Mouse (Mus musculus): ENCODE data around the gene Ppat. TPM values are rescaled to one million over a fixed set of nuclear protein-coding genes. Genes with fewer than 3 reads are reported as not detected.

The Ppat gene
- polyA plus RNA-seq, 1 experiment from 2014 or later, result 23.7 TPM

DNA sequence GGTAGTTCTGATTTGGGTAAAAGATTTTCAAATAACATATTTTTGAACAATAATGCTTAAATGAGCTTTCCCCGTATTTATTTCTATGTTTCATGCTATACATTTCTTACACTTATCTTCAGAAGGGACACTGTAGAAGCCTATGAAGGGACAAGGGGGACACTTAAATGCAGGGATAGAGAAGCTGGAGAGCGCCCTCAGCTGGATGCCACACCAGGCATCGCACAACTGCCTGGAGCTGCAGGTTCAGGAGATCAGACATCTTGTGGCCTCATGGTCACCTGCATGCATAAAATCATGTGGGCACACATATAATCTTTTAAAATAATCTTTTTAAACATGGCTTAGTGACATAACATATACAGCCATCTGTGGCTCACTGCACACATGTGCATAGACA lies 13.3 kb upstream of the Ppat start:
- H3K4me2 ChIP-seq (replicated peaks), result no peak overlapping the region
- no peak overlapping the region for H3K27ac ChIP-seq (replicated peaks)
- no peak overlapping the region for H3K4me3 ChIP-seq
- H3K36me3 ChIP-seq, result peaks cover 82% of the 10 kb centered on the region
- H3K4me1 ChIP-seq, result no peaks in the 10 kb centered on the region
- no peaks in the 10 kb centered on the region for H3K27me3 ChIP-seq
- no peak overlapping the region for H3K9ac ChIP-seq (replicated peaks)
- no peak for ATAC-seq (ENCODE audit: low FRiP score, low read depth)
- no peaks in the 10 kb centered on the region for H3K9me3 ChIP-seq
- WGBS, result 90% methylated on average over 3 of the region's 3 CpGs

DNA sequence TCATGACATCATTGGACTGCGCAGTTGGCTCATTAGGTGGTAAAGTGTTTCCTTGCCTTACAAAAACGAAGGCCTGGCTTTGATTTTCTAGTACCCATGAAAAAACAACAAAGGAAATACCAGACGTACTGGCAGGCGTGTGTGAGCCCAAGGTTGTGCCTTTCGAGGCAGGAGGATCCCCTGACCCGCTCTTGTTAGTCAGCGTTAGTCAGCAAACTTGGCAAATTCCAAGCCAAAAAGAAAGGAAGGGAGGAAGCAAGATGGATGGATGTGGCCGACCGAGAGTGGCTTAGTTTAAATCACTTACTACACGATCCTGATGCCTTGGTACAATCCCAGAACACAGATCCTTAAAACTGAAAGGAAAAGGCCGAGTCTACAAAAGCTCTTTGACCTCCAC lies 11.2 kb upstream of the Ppat start:
- ATAC-seq (ENCODE audit: low FRiP score, low read depth), result no peak
- H3K9ac ChIP-seq (replicated peaks), result no peak overlapping the region
- no peak overlapping the region for H3K4me3 ChIP-seq
- no peaks in the 10 kb centered on the region for H3K9me3 ChIP-seq
- no peak overlapping the region for H3K27ac ChIP-seq (replicated peaks)
- H3K27me3 ChIP-seq, result no peaks in the 10 kb centered on the region
- H3K4me2 ChIP-seq (replicated peaks), result no peak overlapping the region
- WGBS, result 84% methylated on average over 11 of the region's 11 CpGs
- peaks cover 82% of the 10 kb centered on the region for H3K36me3 ChIP-seq
- no peaks in the 10 kb centered on the region for H3K4me1 ChIP-seq

DNA sequence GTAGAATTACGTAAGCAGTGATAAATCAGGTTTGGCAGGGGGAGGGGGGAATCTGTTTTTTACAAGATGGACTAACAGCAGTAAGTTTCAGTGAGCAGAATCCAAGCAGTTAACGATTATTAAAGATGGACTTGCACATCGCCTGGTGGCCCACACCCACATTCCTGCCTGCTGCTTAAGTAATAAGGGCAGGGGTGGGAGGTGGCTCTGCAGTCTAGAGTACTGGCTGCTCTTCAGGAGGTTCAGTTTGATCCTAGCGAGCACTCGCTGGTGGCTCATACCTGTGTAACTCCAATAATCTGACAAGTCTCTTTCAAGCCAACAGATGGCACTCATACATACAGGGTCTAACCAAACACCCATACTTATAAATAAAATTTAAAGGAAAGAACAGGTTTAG lies 8.2 kb upstream of the Ppat start:
- no peaks in the 10 kb centered on the region for H3K9me3 ChIP-seq
- H3K27ac ChIP-seq (replicated peaks), result no peak overlapping the region
- H3K4me3 ChIP-seq, result no peak overlapping the region
- H3K27me3 ChIP-seq, result no peaks in the 10 kb centered on the region
- H3K4me2 ChIP-seq (replicated peaks), result no peak overlapping the region
- WGBS, result 87% methylated on average over 5 of the region's 5 CpGs
- no peak for ATAC-seq (ENCODE audit: low FRiP score, low read depth)
- H3K9ac ChIP-seq (replicated peaks), result no peak overlapping the region
- no peaks in the 10 kb centered on the region for H3K4me1 ChIP-seq
- peaks cover 83% of the 10 kb centered on the region for H3K36me3 ChIP-seq

DNA sequence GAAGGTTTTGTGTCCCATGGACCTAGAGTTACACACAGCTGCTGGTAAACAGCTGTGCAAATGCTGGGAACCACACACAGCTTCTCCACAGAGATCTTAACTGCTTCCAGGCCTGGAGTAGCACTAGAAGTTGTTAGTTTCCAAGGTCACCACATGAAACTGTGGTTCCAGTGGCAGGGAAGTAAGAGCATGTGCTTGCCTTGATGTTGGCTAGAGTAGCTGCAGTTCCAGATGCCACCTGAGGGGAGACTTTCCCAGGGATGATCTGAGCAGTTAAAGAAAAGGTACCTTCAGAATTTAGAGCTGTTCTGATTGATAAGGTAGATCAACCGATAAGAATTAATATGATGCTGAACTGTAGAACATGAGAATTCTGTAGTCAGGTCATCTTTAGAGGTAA lies 6.6 kb upstream of the Ppat start:
- no peak overlapping the region for H3K4me3 ChIP-seq
- H3K9me3 ChIP-seq, result no peaks in the 10 kb centered on the region
- peaks cover 4% of the 10 kb centered on the region; the same call in 1 of the 2 replicates for H3K4me1 ChIP-seq
- no peak overlapping the region for H3K9ac ChIP-seq (replicated peaks)
- H3K36me3 ChIP-seq, result peaks cover 71% of the 10 kb centered on the region
- WGBS, result 93% methylated on average over 1 of the region's 1 CpGs
- ATAC-seq (ENCODE audit: low FRiP score, low read depth), result no peak
- H3K27ac ChIP-seq (replicated peaks), result no peak overlapping the region
- no peaks in the 10 kb centered on the region for H3K27me3 ChIP-seq
- no peak overlapping the region for H3K4me2 ChIP-seq (replicated peaks)

DNA sequence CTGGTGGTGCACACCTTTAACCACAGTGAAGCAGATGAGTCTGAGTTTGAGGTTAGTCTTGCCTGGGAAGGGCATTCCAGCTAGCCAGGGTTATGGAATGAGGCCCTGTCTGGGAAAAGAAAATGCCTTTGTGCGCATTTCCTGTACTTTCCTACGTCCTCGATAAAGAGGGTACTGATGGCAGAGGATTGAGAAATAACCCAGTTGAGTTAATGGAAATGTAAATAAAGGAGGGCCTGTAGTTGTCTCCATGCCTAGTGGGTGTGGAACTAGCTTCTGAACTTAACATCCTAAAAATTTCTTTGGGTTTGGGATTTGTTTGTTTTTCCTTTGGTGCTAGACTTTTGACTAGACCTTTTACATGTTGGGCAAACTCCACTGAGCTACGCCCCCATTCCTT lies 4.1 kb upstream of the Ppat start:
- Histone ChIP-seq H3K9ac (replicated peaks) (no peak overlapping the region), H3K4me2 (replicated peaks) (no peak overlapping the region), H3K4me1 (peaks cover 14% of the 10 kb centered on the region), H3K27ac (replicated peaks) (no peak overlapping the region), H3K4me3 (no peak overlapping the region), H3K36me3 (peaks cover 46% of the 10 kb centered on the region), H3K9me3 (no peaks in the 10 kb centered on the region), H3K27me3 (no peaks in the 10 kb centered on the region)
- ATAC-seq (ENCODE audit: low FRiP score, low read depth), result no peak
- WGBS, result 94% methylated on average over 4 of the region's 4 CpGs

DNA sequence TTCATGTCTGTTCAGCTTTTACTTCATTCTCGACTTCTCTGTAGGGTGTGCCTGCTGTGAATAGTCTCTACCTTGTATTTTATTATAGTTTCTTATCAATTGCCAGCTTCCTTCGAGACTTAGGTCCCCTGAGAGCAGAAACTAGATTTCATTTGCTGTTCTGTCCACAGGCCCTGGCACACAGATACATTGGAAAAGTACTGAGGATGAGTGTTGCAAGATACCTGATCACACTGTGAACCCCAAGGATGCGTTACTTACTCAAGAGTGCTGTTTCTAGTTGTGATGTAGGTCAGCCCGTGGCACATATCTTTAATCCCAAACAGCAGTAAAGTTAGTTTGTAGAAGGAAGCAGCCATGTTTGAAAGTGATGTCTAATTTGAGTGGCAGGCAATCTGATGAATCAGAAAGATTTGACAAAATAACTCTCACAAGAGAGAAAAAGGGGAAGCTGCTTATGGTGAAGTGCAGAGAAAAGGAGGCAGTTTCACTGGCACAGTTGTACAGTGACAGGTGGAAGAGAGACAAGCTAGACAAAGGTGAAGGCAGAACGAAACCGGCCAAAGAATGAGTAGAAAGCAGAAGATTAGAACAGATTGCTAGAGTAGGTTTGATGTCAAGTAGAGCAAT lies 3.0 kb upstream of the Ppat start:
- no peak overlapping the region for H3K9ac ChIP-seq (replicated peaks)
- H3K27ac ChIP-seq (replicated peaks), result no peak overlapping the region
- peaks cover 36% of the 10 kb centered on the region for H3K36me3 ChIP-seq
- no peak for ATAC-seq (ENCODE audit: low FRiP score, low read depth)
- H3K9me3 ChIP-seq, result no peaks in the 10 kb centered on the region
- no peaks in the 10 kb centered on the region for H3K27me3 ChIP-seq
- peaks cover 24% of the 10 kb centered on the region for H3K4me1 ChIP-seq
- H3K4me3 ChIP-seq, result no peak overlapping the region
- no peak overlapping the region for H3K4me2 ChIP-seq (replicated peaks)
- WGBS, result 86% methylated on average over 6 of the region's 6 CpGs

DNA sequence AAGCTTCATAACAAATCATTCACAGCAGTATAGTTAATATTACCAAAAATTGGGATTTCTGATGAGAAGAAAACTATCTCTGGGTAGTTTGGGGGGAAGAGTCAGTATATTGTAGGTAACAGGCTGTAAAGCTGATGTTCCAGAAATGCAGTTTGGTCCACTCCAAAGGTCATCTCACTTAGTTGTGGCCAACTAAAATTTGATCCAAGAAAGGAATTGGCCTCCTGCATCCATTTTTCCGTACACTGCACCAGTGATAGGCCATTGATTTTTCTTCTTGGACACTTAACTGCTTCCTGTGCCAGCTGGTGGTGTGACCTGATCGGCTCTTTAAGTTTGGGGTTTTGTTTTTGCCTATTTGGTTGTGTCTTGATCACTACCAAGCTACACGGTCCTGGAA lies 2.4 kb upstream of the Ppat start:
- WGBS, result 79% methylated on average over 3 of the region's 3 CpGs
- no peaks in the 10 kb centered on the region for H3K9me3 ChIP-seq
- peaks cover 32% of the 10 kb centered on the region for H3K36me3 ChIP-seq
- H3K4me1 ChIP-seq, result peaks cover 25% of the 10 kb centered on the region
- no peak for ATAC-seq (ENCODE audit: low FRiP score, low read depth)
- H3K27me3 ChIP-seq, result no peaks in the 10 kb centered on the region
- no peak overlapping the region for H3K4me3 ChIP-seq
- no peak overlapping the region for H3K9ac ChIP-seq (replicated peaks)
- H3K4me2 ChIP-seq (replicated peaks), result no peak overlapping the region
- H3K27ac ChIP-seq (replicated peaks), result no peak overlapping the region

DNA sequence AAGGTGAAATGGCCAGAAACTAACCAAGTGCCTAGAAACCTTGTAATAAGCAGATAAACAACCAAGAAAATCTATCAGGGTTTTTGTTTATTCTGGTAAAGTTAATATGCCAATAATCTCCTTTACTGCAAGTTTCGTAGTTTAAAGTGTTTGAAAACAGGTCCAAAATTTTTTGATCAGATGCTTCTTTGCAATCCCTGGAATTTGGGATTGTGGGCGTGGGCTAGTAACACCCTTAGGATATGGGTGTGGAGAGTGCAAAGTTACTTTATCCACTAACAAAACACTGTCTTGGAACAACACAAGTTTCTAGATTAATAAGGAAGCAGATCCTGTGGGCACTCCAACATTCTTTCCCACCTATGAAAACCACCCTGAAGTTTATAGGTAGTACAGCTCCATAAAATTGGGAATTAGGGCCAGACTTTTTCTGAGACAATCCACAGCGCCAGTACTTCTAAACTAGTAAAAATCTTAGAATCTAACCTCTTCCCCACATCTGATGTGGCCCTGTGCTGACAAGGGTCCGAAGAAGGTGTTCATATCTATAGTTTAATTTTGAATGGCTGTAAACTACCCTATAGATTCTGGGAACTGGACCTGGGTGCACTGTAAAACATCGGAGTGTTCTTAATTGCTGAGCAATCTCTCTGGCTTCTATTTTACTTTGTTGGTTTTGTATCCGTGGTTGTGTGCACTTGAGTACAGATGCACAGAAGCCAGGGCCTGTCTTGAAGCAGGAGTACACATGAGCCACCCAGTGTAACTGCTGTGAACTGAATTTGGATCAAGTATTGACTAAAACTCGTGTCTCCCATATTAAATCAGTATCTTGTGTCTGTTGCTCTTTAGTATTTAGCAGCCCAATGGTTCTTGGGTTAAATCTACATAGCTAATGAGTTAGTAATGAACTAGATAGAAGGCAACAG lies 998 bp upstream of the Ppat start:
- H3K27ac ChIP-seq (replicated peaks), result peak overlapping the region; percentile 84
- H3K27me3 ChIP-seq, result no peaks in the 10 kb centered on the region
- H3K4me3 ChIP-seq, result peak overlapping the region; percentile 51
- no peak for ATAC-seq (ENCODE audit: low FRiP score, low read depth)
- H3K9me3 ChIP-seq, result no peaks in the 10 kb centered on the region
- 23% methylated on average over 7 of the region's 7 CpGs for WGBS
- H3K4me1 ChIP-seq, result peaks cover 25% of the 10 kb centered on the region
- peak overlapping the region; percentile 60 for H3K9ac ChIP-seq (replicated peaks)
- peaks cover 20% of the 10 kb centered on the region for H3K36me3 ChIP-seq
- H3K4me2 ChIP-seq (replicated peaks), result peak overlapping the region; percentile 95

DNA sequence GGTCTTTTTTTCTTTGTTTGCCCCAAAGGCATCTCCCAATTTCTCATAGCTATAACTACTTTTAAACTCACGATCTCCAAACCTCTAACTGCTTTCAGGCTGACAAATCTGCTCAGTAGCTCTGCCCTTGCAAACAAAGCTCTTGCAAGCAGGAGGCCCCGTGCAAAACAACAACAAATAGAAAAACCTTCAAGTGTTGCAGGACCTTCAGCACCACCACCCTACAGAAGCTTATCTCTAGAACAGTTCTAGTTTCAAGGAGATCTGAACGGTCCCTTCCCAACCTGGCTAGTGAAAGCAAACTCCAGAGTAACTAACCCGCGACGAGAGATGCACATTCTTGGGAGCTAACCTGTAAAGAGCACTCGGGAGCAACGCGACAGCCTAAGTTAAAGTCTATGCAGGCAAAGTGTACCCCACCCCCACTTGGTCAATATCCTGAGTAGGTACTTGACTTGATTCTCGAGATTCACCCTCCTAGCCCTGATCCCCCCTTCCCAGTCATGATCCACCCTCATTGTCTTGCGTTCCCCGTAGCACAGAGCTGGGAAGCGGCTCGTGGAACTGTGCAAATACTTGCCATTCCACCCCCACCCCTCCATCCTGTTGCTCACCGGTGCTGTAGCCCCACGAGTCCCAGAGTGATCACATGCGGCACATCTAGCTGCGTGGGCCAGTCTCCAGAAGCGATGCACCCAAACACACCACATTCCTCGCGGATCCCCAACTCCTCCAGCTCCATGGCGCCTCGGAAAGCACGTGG lies 854 bp downstream of the Ppat start:
- WGBS, result under 1% methylated on average over 24 of the region's 24 CpGs

DNA sequence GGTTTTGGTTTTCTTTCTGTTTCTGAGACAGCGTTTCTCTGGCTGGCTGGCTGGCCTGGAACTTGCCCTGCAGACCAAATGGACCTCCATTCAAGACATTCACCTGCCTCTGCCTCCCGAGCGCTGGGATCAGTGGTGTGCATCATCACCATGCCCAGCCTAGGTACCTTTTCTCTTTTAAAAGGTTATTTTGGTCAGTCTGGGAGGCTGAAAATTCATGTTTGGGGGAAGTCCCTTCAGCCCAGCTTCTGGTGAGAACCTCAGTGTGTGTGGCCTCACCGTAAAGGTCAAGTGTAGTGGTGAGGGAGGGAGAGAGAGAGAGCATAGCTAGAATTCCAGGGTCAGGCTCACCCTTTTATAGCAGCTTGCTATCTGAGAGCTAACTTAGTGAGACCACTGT lies 3.6 kb downstream of the Ppat start:
- Histone ChIP-seq H3K9me3 (no peaks in the 10 kb centered on the region), H3K27ac (replicated peaks) (no peak overlapping the region), H3K36me3 (0 out of 2 replicates have a peak, but pooled peaks cover 7% of the 10 kb centered on the region), H3K4me2 (replicated peaks) (no peak overlapping the region), H3K9ac (replicated peaks) (no peak overlapping the region), H3K27me3 (no peaks in the 10 kb centered on the region), H3K4me1 (peaks cover 23% of the 10 kb centered on the region), H3K4me3 (no peak overlapping the region)
- WGBS, result 95% methylated on average over 4 of the region's 4 CpGs
- no peak for ATAC-seq (ENCODE audit: low FRiP score, low read depth)

More for the DNA sequence above, 854 bp downstream of the Ppat start:
- H3K27ac ChIP-seq (replicated peaks), result peak overlapping the region; percentile 70
- no peaks in the 10 kb centered on the region for H3K27me3 ChIP-seq
- no peaks in the 10 kb centered on the region for H3K9me3 ChIP-seq
- H3K4me3 ChIP-seq, result peak overlapping the region; percentile 51
- 0 out of 2 replicates have a peak, but pooled peaks cover 13% of the 10 kb centered on the region for H3K36me3 ChIP-seq
- peak overlapping the region; percentile 65 for H3K9ac ChIP-seq (replicated peaks)
- peak overlapping the region; percentile 95 for H3K4me2 ChIP-seq (replicated peaks)
- ATAC-seq (ENCODE audit: low FRiP score, low read depth), result no peak
- H3K4me1 ChIP-seq, result peaks cover 29% of the 10 kb centered on the region

DNA sequence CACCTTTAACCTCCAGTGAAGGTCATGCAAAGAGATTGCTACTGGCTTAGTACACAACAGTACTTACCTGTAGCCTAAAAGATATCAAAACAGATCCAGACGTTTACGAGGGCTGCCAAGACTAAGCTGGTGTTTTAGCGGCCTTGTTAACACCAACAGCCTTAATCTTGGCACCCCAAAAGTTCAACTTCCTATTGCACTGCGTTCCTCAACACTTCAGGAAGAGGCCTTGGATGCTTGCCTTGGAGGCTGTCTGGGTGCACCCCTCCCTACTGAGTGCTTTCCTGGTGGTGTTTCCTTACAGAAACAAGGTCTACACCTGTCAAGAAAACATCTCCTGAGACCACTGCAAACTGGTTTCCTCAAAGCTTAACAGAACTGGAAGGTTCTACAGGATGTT lies 4.2 kb downstream of the Ppat start:
- WGBS, result 92% methylated on average over 4 of the region's 4 CpGs
- no peaks in the 10 kb centered on the region for H3K9me3 ChIP-seq
- H3K4me1 ChIP-seq, result peaks cover 17% of the 10 kb centered on the region
- no peaks in the 10 kb centered on the region for H3K27me3 ChIP-seq
- H3K4me3 ChIP-seq, result no peak overlapping the region
- no peak for ATAC-seq (ENCODE audit: low FRiP score, low read depth)
- no peak overlapping the region for H3K27ac ChIP-seq (replicated peaks)
- H3K9ac ChIP-seq (replicated peaks), result no peak overlapping the region
- 0 out of 2 replicates have a peak, but pooled peaks cover 7% of the 10 kb centered on the region for H3K36me3 ChIP-seq
- H3K4me2 ChIP-seq (replicated peaks), result no peak overlapping the region

DNA sequence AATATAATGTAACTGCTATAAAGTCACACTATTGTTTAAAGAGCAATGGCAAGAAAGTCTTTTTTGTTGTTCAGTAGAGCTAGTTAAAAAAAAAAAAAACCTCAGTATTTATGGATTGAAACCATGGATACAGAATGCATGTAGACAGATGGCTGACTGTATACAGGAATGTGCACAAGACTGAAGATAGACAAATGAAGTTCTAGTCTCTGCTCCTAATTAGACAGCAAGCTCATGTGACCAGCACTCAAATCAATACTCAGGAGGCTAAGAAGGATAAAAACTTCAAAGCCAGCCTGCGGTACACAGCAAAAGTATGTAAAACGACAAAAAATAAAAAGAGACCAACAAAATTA lies 5.7 kb downstream of the Ppat start:
- Histone ChIP-seq H3K9me3 (no peaks in the 10 kb centered on the region), H3K4me3 (no peak overlapping the region), H3K27me3 (no peaks in the 10 kb centered on the region), H3K36me3 (peaks cover 9% of the 10 kb centered on the region), H3K27ac (replicated peaks) (no peak overlapping the region), H3K4me2 (replicated peaks) (no peak overlapping the region), H3K9ac (replicated peaks) (no peak overlapping the region), H3K4me1 (peaks cover 16% of the 10 kb centered on the region)
- 77% methylated on average over 2 of the region's 2 CpGs for WGBS
- ATAC-seq (ENCODE audit: low FRiP score, low read depth), result no peak
